Mouse (Mus musculus): ENCODE measurements around the gene Psmd2. TPM values are rescaled to one million over a fixed set of nuclear protein-coding genes. Genes with fewer than 3 reads are reported as not detected.

Psmd2 gene
- polyA plus RNA-seq, 1 experiment from 2014 or later, result 352 TPM

- Histone ChIP-seq H3K27me3 (ENCODE audit: insufficient read depth, low read length) (no peaks in the 10 kb centered on the region), H3K9me3 (ENCODE audit: low read depth, low read length) (no peaks in the 10 kb centered on the region), H3K27ac (ENCODE audit: low read depth) (no peak overlapping the region; the same call in 1 of the 2 replicates), H3K9ac (no peak overlapping the region), H3K4me3 (ENCODE audit: low read depth, low read length) (no peak overlapping the region), H3K4me1 (ENCODE audit: insufficient read depth) (peaks cover 3% of the 10 kb centered on the region; the same call in 1 of the 2 replicates), H3K36me3 (ENCODE audit: insufficient read depth) (peaks cover 3% of the 10 kb centered on the region; the same call in 1 of the 2 replicates), H3K4me2 (0 out of 2 replicates have a peak overlapping the region, but pooled peaks have one; percentile 8)
- no peak for DNase-seq
- ATAC-seq (ENCODE audit: insufficient read depth), result peak; percentile 52; the same call in 1 of the 2 replicates
- WGBS, result 21% methylated on average over 12 of the region's 12 CpGs
- TF ChIP-seq CTCF (IDR thresholded peaks at IDR 0.05; ENCODE audit: low read depth), result no peak
These were observed 50.5 kb downstream of the Psmd2 start for GRCm38 (mm10) chr16:20701729-20702521.

- 10% methylated on average over 8 of the region's 8 CpGs for WGBS
These were observed 51.1 kb downstream of the Psmd2 start for GRCm38 (mm10) chr16:20702522-20702893.

GRCm38 (mm10) chr16:20703071-20703470, 51.6 kb downstream of the Psmd2 start:
- Histone ChIP-seq H3K27me3 (ENCODE audit: insufficient read depth, low read length) (no peaks in the 10 kb centered on the region), H3K4me1 (ENCODE audit: insufficient read depth) (peaks cover 3% of the 10 kb centered on the region; the same call in 1 of the 2 replicates), H3K9me3 (ENCODE audit: low read depth, low read length) (no peaks in the 10 kb centered on the region), H3K36me3 (ENCODE audit: insufficient read depth) (peaks cover 11% of the 10 kb centered on the region; the same call in 1 of the 2 replicates), H3K4me2 (no peak overlapping the region), H3K4me3 (ENCODE audit: low read depth, low read length) (no peak overlapping the region), H3K9ac (no peak overlapping the region), H3K27ac (ENCODE audit: low read depth) (no peak overlapping the region)
- no peak for TF ChIP-seq CTCF (IDR thresholded peaks at IDR 0.05; ENCODE audit: low read depth)
- WGBS, result 91% methylated on average over 10 of the region's 10 CpGs
- DNase-seq, result no peak
- no peak for ATAC-seq (ENCODE audit: insufficient read depth)

More at GRCm38 (mm10) chr16:20702522-20702893, 51.1 kb downstream of the Psmd2 start:
- DNase-seq, result peak; percentile 88
- peaks cover 5% of the 10 kb centered on the region; the same call in 1 of the 2 replicates for H3K36me3 ChIP-seq (ENCODE audit: insufficient read depth)
- no peak overlapping the region for H3K27ac ChIP-seq (ENCODE audit: low read depth)
- TF ChIP-seq CTCF (IDR thresholded peaks at IDR 0.05; ENCODE audit: low read depth), result peak; percentile 82
- no peaks in the 10 kb centered on the region for H3K27me3 ChIP-seq (ENCODE audit: insufficient read depth, low read length)
- no peak overlapping the region for H3K9ac ChIP-seq
- peaks cover 3% of the 10 kb centered on the region; the same call in 1 of the 2 replicates for H3K4me1 ChIP-seq (ENCODE audit: insufficient read depth)
- ATAC-seq (ENCODE audit: insufficient read depth), result peak; percentile 81
- H3K4me2 ChIP-seq, result 0 out of 2 replicates have a peak overlapping the region, but pooled peaks have one; percentile 8
- H3K9me3 ChIP-seq (ENCODE audit: low read depth, low read length), result no peaks in the 10 kb centered on the region
- no peak overlapping the region for H3K4me3 ChIP-seq (ENCODE audit: low read depth, low read length)

GRCm38 (mm10) chr16:20703699-20704400, 52.4 kb downstream of the Psmd2 start:
- no peak for ATAC-seq (ENCODE audit: insufficient read depth)
- no peak overlapping the region for H3K4me2 ChIP-seq
- peaks cover 3% of the 10 kb centered on the region; the same call in 1 of the 2 replicates for H3K4me1 ChIP-seq (ENCODE audit: insufficient read depth)
- no peak for DNase-seq
- WGBS, result 87% methylated on average over 6 of the region's 6 CpGs
- H3K27me3 ChIP-seq (ENCODE audit: insufficient read depth, low read length), result no peaks in the 10 kb centered on the region
- no peak overlapping the region for H3K4me3 ChIP-seq (ENCODE audit: low read depth, low read length)
- H3K9ac ChIP-seq, result no peak overlapping the region
- H3K27ac ChIP-seq (ENCODE audit: low read depth), result no peak overlapping the region; the same call in 1 of the 2 replicates
- TF ChIP-seq CTCF (IDR thresholded peaks at IDR 0.05; ENCODE audit: low read depth), result no peak
- peaks cover 14% of the 10 kb centered on the region; the same call in 1 of the 2 replicates for H3K36me3 ChIP-seq (ENCODE audit: insufficient read depth)
- no peaks in the 10 kb centered on the region for H3K9me3 ChIP-seq (ENCODE audit: low read depth, low read length)

GRCm38 (mm10) chr16:20705786-20706185, 54.3 kb downstream of the Psmd2 start:
- Histone ChIP-seq H3K36me3 (ENCODE audit: insufficient read depth) (peaks cover 20% of the 10 kb centered on the region; the same call in 1 of the 2 replicates), H3K27me3 (ENCODE audit: insufficient read depth, low read length) (no peaks in the 10 kb centered on the region), H3K9ac (no peak overlapping the region), H3K9me3 (ENCODE audit: low read depth, low read length) (no peaks in the 10 kb centered on the region), H3K27ac (ENCODE audit: low read depth) (no peak overlapping the region), H3K4me2 (no peak overlapping the region), H3K4me3 (ENCODE audit: low read depth, low read length) (no peak overlapping the region), H3K4me1 (ENCODE audit: insufficient read depth) (peaks cover 3% of the 10 kb centered on the region; the same call in 1 of the 2 replicates)
- WGBS, result 79% methylated on average over 3 of the region's 3 CpGs
- no peak for TF ChIP-seq CTCF (IDR thresholded peaks at IDR 0.05; ENCODE audit: low read depth)
- ATAC-seq (ENCODE audit: insufficient read depth) (no peak), DNase-seq (no peak)

- Histone ChIP-seq H3K27ac (ENCODE audit: low read depth) (0 out of 2 replicates have a peak overlapping the region, but pooled peaks have one; percentile 6), H3K4me3 (ENCODE audit: low read depth, low read length) (no peak overlapping the region), H3K36me3 (ENCODE audit: insufficient read depth) (peaks cover 25% of the 10 kb centered on the region), H3K9me3 (ENCODE audit: low read depth, low read length) (no peaks in the 10 kb centered on the region), H3K4me2 (no peak overlapping the region), H3K27me3 (ENCODE audit: insufficient read depth, low read length) (no peaks in the 10 kb centered on the region), H3K4me1 (ENCODE audit: insufficient read depth) (peaks cover 3% of the 10 kb centered on the region; the same call in 1 of the 2 replicates), H3K9ac (no peak overlapping the region)
- no peak for TF ChIP-seq CTCF (IDR thresholded peaks at IDR 0.05; ENCODE audit: low read depth)
- DNase-seq, result no peak
- WGBS, result 84% methylated on average over 2 of the region's 2 CpGs
- ATAC-seq (ENCODE audit: insufficient read depth), result no peak
These were observed 55.1 kb downstream of the Psmd2 start for GRCm38 (mm10) chr16:20706407-20707055.

Data from lung, embryonic 14.5 days (tissue).